Mouse (Mus musculus) forebrain, embryonic 11.5 days (tissue): ENCODE results near the gene Pon2. TPM values are rescaled to one million over a fixed set of nuclear protein-coding genes. Genes with fewer than 3 reads are reported as not detected.

ENCODE experiments used
- ATAC-seq: fragments of 200-750 bp; cut with Nextera tagmentation; replicated peaks from 2 replicates; pipeline ENCODE4 v1.8.0; 2017; ENCODE audit warnings: moderate TSS enrichment; ENCODE audit not compliant: low FRiP score
- DNase-seq: peaks from one replicate; pipeline ENCODE4 v3.0.0-alpha.2; 2017; ENCODE audit warnings: low spot score
- H3K27ac ChIP-seq: fragments of 300-500 bp; sonication (generic); 2 replicates; pipeline ENCODE4 v1.5.1; 2014; ENCODE audit warnings: low read depth, low read length
- H3K27me3 ChIP-seq: fragments of 300-500 bp; sonication (generic); 2 replicates; pipeline ENCODE4 v1.6.1; 2014; ENCODE audit warnings: mild to moderate bottlenecking, low read length, mixed read lengths; ENCODE audit not compliant: control insufficient read depth, insufficient read depth
- H3K36me3 ChIP-seq: fragments of 300-500 bp; sonication (generic); 2 replicates; pipeline ENCODE4 v1.6.1; 2014; ENCODE audit warnings: mild to moderate bottlenecking, low read length, moderate library complexity, mixed read lengths; ENCODE audit not compliant: control insufficient read depth, insufficient read depth
- H3K4me1 ChIP-seq: fragments of 300-500 bp; sonication (generic); replicated peaks from 2 replicates; pipeline ENCODE4 v1.6.1; 2014; ENCODE audit warnings: low read length, mixed read lengths; ENCODE audit not compliant: control insufficient read depth, insufficient read depth
- H3K4me2 ChIP-seq: fragments of 300-500 bp; sonication (generic); 2 replicates; pipeline ENCODE4 v1.6.1; 2014; ENCODE audit warnings: low read depth, mild to moderate bottlenecking, low read length, moderate library complexity, mixed read lengths; ENCODE audit not compliant: severe bottlenecking
- H3K4me3 ChIP-seq: fragments of 300-500 bp; sonication (generic); 2 replicates; pipeline ENCODE4 v1.5.1; 2014; ENCODE audit warnings: low read depth, low read length
- H3K9ac ChIP-seq: fragments of 300-500 bp; sonication (generic); 2 replicates; pipeline ENCODE4 v1.6.1; 2014; ENCODE audit warnings: low read length
- H3K9me3 ChIP-seq: fragments of 300-500 bp; sonication (generic); 2 replicates; pipeline ENCODE4 v1.6.1; 2016; ENCODE audit warnings: low read length, mixed read lengths; ENCODE audit not compliant: control insufficient read depth
- WGBS: fragments of 180-500 bp; shearing (Covaris S2); extraction: QIAGEN DNeasy Blood & Tissue Kit; methylation state at CpG from one replicate; pipeline ENCODE4 v1.1.7; 2014; 5-methylcytosine and 5-hydroxymethylcytosine counted together
- polyA plus RNA-seq: library from polyadenylated mRNA; unstranded; fragments of >200 nt; fragmentation: Nextera tagmentation; extraction: Ambion mirVana; gene quantifications from 2 replicates; pipeline ENCODE4 v1.2.1, GENCODE M21; 2014

Pon2 gene
- polyA plus RNA-seq, 1 experiment from 2014 or later, result 45.0 TPM

GRCm38 (mm10) chr6:5282418-5282817 lies 15.8 kb downstream of the Pon2 start:
- no peaks in the 10 kb centered on the region for H3K36me3 ChIP-seq
- DNase-seq (no peak), ATAC-seq (no peak)
- no peak overlapping the region for H3K9ac ChIP-seq
- no peak overlapping the region for H3K4me3 ChIP-seq
- no peaks in the 10 kb centered on the region for H3K4me1 ChIP-seq
- H3K4me2 ChIP-seq, result no peak overlapping the region
- WGBS, result 85% methylated on average over 7 of the region's 7 CpGs
- no peaks in the 10 kb centered on the region; the same call in 1 of the 2 replicates for H3K9me3 ChIP-seq
- H3K27ac ChIP-seq, result no peak overlapping the region
- no peaks in the 10 kb centered on the region for H3K27me3 ChIP-seq

GRCm38 (mm10) chr6:5280576-5281305 lies 17.5 kb downstream of the Pon2 start:
- H3K9me3 ChIP-seq, result no peaks in the 10 kb centered on the region; the same call in 1 of the 2 replicates
- H3K36me3 ChIP-seq, result no peaks in the 10 kb centered on the region
- WGBS, result 77% methylated on average over 6 of the region's 6 CpGs
- H3K9ac ChIP-seq, result no peak overlapping the region
- H3K4me3 ChIP-seq, result no peak overlapping the region
- DNase-seq, result no peak
- H3K27ac ChIP-seq, result no peak overlapping the region
- ATAC-seq, result no peak
- H3K4me2 ChIP-seq, result no peak overlapping the region
- no peaks in the 10 kb centered on the region for H3K4me1 ChIP-seq
- no peaks in the 10 kb centered on the region for H3K27me3 ChIP-seq

- no peak overlapping the region for H3K27ac ChIP-seq
- no peaks in the 10 kb centered on the region for H3K27me3 ChIP-seq
- H3K4me1 ChIP-seq, result no peaks in the 10 kb centered on the region
- H3K9me3 ChIP-seq, result no peaks in the 10 kb centered on the region
- no peak overlapping the region for H3K4me2 ChIP-seq
- no peak for DNase-seq
- WGBS, result 59% methylated on average over 5 of the region's 5 CpGs
- no peak for ATAC-seq
- H3K36me3 ChIP-seq, result no peaks in the 10 kb centered on the region
- H3K4me3 ChIP-seq, result no peak overlapping the region
- no peak overlapping the region for H3K9ac ChIP-seq
These were observed 20.3 kb downstream of the Pon2 start for GRCm38 (mm10) chr6:5277972-5278371.

- Histone ChIP-seq H3K4me3 (no peak overlapping the region), H3K4me1 (no peaks in the 10 kb centered on the region), H3K27ac (no peak overlapping the region), H3K9ac (no peak overlapping the region), H3K9me3 (no peaks in the 10 kb centered on the region), H3K4me2 (no peak overlapping the region), H3K27me3 (no peaks in the 10 kb centered on the region), H3K36me3 (no peaks in the 10 kb centered on the region; the same call in 1 of the 2 replicates)
- DNase-seq (no peak), ATAC-seq (no peak)
- WGBS, result 81% methylated on average over 6 of the region's 6 CpGs
These were observed 28.6 kb downstream of the Pon2 start for GRCm38 (mm10) chr6:5269641-5270040.

- Histone ChIP-seq H3K4me1 (no peaks in the 10 kb centered on the region), H3K27me3 (no peaks in the 10 kb centered on the region), H3K27ac (no peak overlapping the region), H3K36me3 (no peaks in the 10 kb centered on the region), H3K4me2 (no peak overlapping the region), H3K4me3 (no peak overlapping the region), H3K9ac (no peak overlapping the region), H3K9me3 (no peaks in the 10 kb centered on the region)
- DNase-seq (no peak), ATAC-seq (no peak)
- WGBS, result 71% methylated on average over 8 of the region's 8 CpGs
These were observed 33.5 kb downstream of the Pon2 start for GRCm38 (mm10) chr6:5264793-5265192.

- H3K4me3 ChIP-seq, result no peak overlapping the region
- no peak overlapping the region for H3K9ac ChIP-seq
- no peaks in the 10 kb centered on the region for H3K36me3 ChIP-seq
- no peaks in the 10 kb centered on the region for H3K4me1 ChIP-seq
- no peak for DNase-seq
- no peak overlapping the region for H3K4me2 ChIP-seq
- ATAC-seq, result no peak
- WGBS, result 80% methylated on average over 8 of the region's 8 CpGs
- H3K27me3 ChIP-seq, result no peaks in the 10 kb centered on the region
- H3K9me3 ChIP-seq, result no peaks in the 10 kb centered on the region
- H3K27ac ChIP-seq, result no peak overlapping the region
These were observed 34.8 kb downstream of the Pon2 start for GRCm38 (mm10) chr6:5263250-5263999.

- no peak for ATAC-seq
These were observed 35.7 kb downstream of the Pon2 start for GRCm38 (mm10) chr6:5262322-5263249.

GRCm38 (mm10) chr6:5255722-5256451 lies 42.4 kb downstream of the Pon2 start, which contains the start of gene Pon3:
Gene Pon3 (minus strand): TSS chr6:5256286.
- peak within 1 kb of the TSS; percentile 5; the same call in 1 of the 2 replicates for H3K4me3 ChIP-seq
- H3K27me3 ChIP-seq, result no peaks in the 10 kb centered on the region
- H3K36me3 ChIP-seq, result no peaks in the 10 kb centered on the region
- H3K4me1 ChIP-seq, result no peaks in the 10 kb centered on the region
- no peaks in the 10 kb centered on the region for H3K9me3 ChIP-seq
- no peak within 1 kb of the TSS for H3K27ac ChIP-seq
- DNase-seq (peak; percentile 70), ATAC-seq (peak; percentile 79; the same call in 1 of the 2 replicates)
- peak within 1 kb of the TSS; percentile 2; the same call in 1 of the 2 replicates for H3K9ac ChIP-seq
- 11% methylated on average over 16 of the region's 16 CpGs for WGBS
- peak within 1 kb of the TSS; percentile 40 for H3K4me2 ChIP-seq

More at GRCm38 (mm10) chr6:5262322-5263249, 35.7 kb downstream of the Pon2 start:
- Histone ChIP-seq H3K36me3 (no peaks in the 10 kb centered on the region), H3K4me2 (no peak overlapping the region), H3K4me1 (no peaks in the 10 kb centered on the region), H3K4me3 (no peak overlapping the region), H3K9me3 (no peaks in the 10 kb centered on the region), H3K9ac (no peak overlapping the region), H3K27ac (no peak overlapping the region), H3K27me3 (no peaks in the 10 kb centered on the region)
- no peak for DNase-seq
- 88% methylated on average over 9 of the region's 10 CpGs for WGBS
